Mouse (Mus musculus): ENCODE measurements at regions not wholly inside any gene's neighbourhood (a gene's known extent, or its start where the extent isn't known, plus 50 kb on each side); places are given as distances from the start of the nearest gene placed in this dataset.

- H3K4me1 ChIP-seq (ENCODE audit: control insufficient read depth, insufficient read depth, low read length), result no peaks in the 10 kb centered on the region
- TF ChIP-seq POLR2A (IDR thresholded peaks at IDR 0.05; ENCODE audit: borderline replicate concordance, extremely low read depth, low read depth, low read length) (no peak), CTCF (IDR thresholded peaks at IDR 0.05; ENCODE audit: insufficient read depth, low read length) (no peak)
- no peak overlapping the region for H3K4me3 ChIP-seq (replicated peaks; ENCODE audit: extremely low read depth, low read depth, low read length)
- no peak for DNase-seq
- 72% methylated on average over 5 of the region's 5 CpGs for WGBS
Observed at GRCm38 (mm10) chr11:114184431-114184830, 117.6 kb upstream of the Sdk2 start.

- Histone ChIP-seq H3K4me1 (ENCODE audit: control insufficient read depth, insufficient read depth, low read length) (no peaks in the 10 kb centered on the region), H3K4me3 (replicated peaks; ENCODE audit: extremely low read depth, low read depth, low read length) (no peak overlapping the region)
- WGBS, result 78% methylated on average over 10 of the region's 10 CpGs
- DNase-seq, result no peak
- no peak for TF ChIP-seq CTCF (IDR thresholded peaks at IDR 0.05; ENCODE audit: insufficient read depth, low read length)
- no peak for TF ChIP-seq POLR2A (IDR thresholded peaks at IDR 0.05; ENCODE audit: borderline replicate concordance, extremely low read depth, low read depth, low read length)
Observed at GRCm38 (mm10) chr11:114183231-114183630, 116.4 kb upstream of the Sdk2 start.

GRCm38 (mm10) chr11:114178746-114179472 lies 112.1 kb upstream of the Sdk2 start:
- TF ChIP-seq CTCF (IDR thresholded peaks at IDR 0.05; ENCODE audit: insufficient read depth, low read length) (no peak), POLR2A (IDR thresholded peaks at IDR 0.05; ENCODE audit: borderline replicate concordance, extremely low read depth, low read depth, low read length) (no peak)
- H3K4me3 ChIP-seq (replicated peaks; ENCODE audit: extremely low read depth, low read depth, low read length), result no peak overlapping the region
- 65% methylated on average over 6 of the region's 6 CpGs for WGBS
- H3K4me1 ChIP-seq (ENCODE audit: control insufficient read depth, insufficient read depth, low read length), result no peaks in the 10 kb centered on the region
- DNase-seq, result no peak

- DNase-seq, result no peak
- no peak overlapping the region for H3K4me3 ChIP-seq (replicated peaks; ENCODE audit: extremely low read depth, low read depth, low read length)
- 62% methylated on average over 4 of the region's 4 CpGs for WGBS
- no peaks in the 10 kb centered on the region for H3K4me1 ChIP-seq (ENCODE audit: control insufficient read depth, insufficient read depth, low read length)
- TF ChIP-seq POLR2A (IDR thresholded peaks at IDR 0.05; ENCODE audit: borderline replicate concordance, extremely low read depth, low read depth, low read length) (no peak), CTCF (IDR thresholded peaks at IDR 0.05; ENCODE audit: insufficient read depth, low read length) (no peak)
Observed at GRCm38 (mm10) chr11:114177789-114178188, 110.9 kb upstream of the Sdk2 start.

GRCm38 (mm10) chr11:114177281-114177680 lies 110.4 kb upstream of the Sdk2 start:
- DNase-seq, result no peak
- WGBS, result 78% methylated on average over 1 of the region's 1 CpGs
- TF ChIP-seq CTCF (IDR thresholded peaks at IDR 0.05; ENCODE audit: insufficient read depth, low read length), result no peak
- no peak for TF ChIP-seq POLR2A (IDR thresholded peaks at IDR 0.05; ENCODE audit: borderline replicate concordance, extremely low read depth, low read depth, low read length)
- H3K4me1 ChIP-seq (ENCODE audit: control insufficient read depth, insufficient read depth, low read length), result no peaks in the 10 kb centered on the region
- H3K4me3 ChIP-seq (replicated peaks; ENCODE audit: extremely low read depth, low read depth, low read length), result no peak overlapping the region

- Histone ChIP-seq H3K4me3 (replicated peaks; ENCODE audit: extremely low read depth, low read depth, low read length) (no peak overlapping the region), H3K4me1 (ENCODE audit: control insufficient read depth, insufficient read depth, low read length) (no peaks in the 10 kb centered on the region)
- TF ChIP-seq POLR2A (IDR thresholded peaks at IDR 0.05; ENCODE audit: borderline replicate concordance, extremely low read depth, low read depth, low read length) (no peak), CTCF (IDR thresholded peaks at IDR 0.05; ENCODE audit: insufficient read depth, low read length) (no peak)
- 53% methylated on average over 4 of the region's 4 CpGs for WGBS
- DNase-seq, result no peak
Observed at GRCm38 (mm10) chr11:114176671-114177212, 109.9 kb upstream of the Sdk2 start.

GRCm38 (mm10) chr11:114175437-114176131 lies 108.7 kb upstream of the Sdk2 start:
- H3K4me1 ChIP-seq (ENCODE audit: control insufficient read depth, insufficient read depth, low read length), result no peaks in the 10 kb centered on the region
- DNase-seq, result no peak
- TF ChIP-seq POLR2A (IDR thresholded peaks at IDR 0.05; ENCODE audit: borderline replicate concordance, extremely low read depth, low read depth, low read length), result no peak
- TF ChIP-seq CTCF (IDR thresholded peaks at IDR 0.05; ENCODE audit: insufficient read depth, low read length), result no peak
- 43% methylated on average over 23 of the region's 23 CpGs for WGBS
- no peak overlapping the region for H3K4me3 ChIP-seq (replicated peaks; ENCODE audit: extremely low read depth, low read depth, low read length)

- TF ChIP-seq CTCF (IDR thresholded peaks at IDR 0.05; ENCODE audit: insufficient read depth, low read length) (no peak), POLR2A (IDR thresholded peaks at IDR 0.05; ENCODE audit: borderline replicate concordance, extremely low read depth, low read depth, low read length) (no peak)
- WGBS, result 88% methylated on average over 4 of the region's 4 CpGs
- no peak for DNase-seq
- no peak overlapping the region for H3K4me3 ChIP-seq (replicated peaks; ENCODE audit: extremely low read depth, low read depth, low read length)
- no peaks in the 10 kb centered on the region for H3K4me1 ChIP-seq (ENCODE audit: control insufficient read depth, insufficient read depth, low read length)
Observed at GRCm38 (mm10) chr11:114174871-114175270, 108.0 kb upstream of the Sdk2 start.

- DNase-seq, result no peak
- TF ChIP-seq CTCF (IDR thresholded peaks at IDR 0.05; ENCODE audit: insufficient read depth, low read length) (no peak), POLR2A (IDR thresholded peaks at IDR 0.05; ENCODE audit: borderline replicate concordance, extremely low read depth, low read depth, low read length) (no peak)
Observed at GRCm38 (mm10) chr11:114168231-114168661, 101.4 kb upstream of the Sdk2 start.

More at GRCm38 (mm10) chr11:114168231-114168661, 101.4 kb upstream of the Sdk2 start:
- 41% methylated on average over 13 of the region's 13 CpGs for WGBS
- Histone ChIP-seq H3K4me1 (ENCODE audit: control insufficient read depth, insufficient read depth, low read length) (no peaks in the 10 kb centered on the region), H3K4me3 (replicated peaks; ENCODE audit: extremely low read depth, low read depth, low read length) (no peak overlapping the region)

Measured in lung, adult 2 months (tissue).